Mouse (Mus musculus) gastrocnemius, postnatal 14 days (tissue): Measurements from ENCODE around the gene Myo18a. TPM values are rescaled to one million over a fixed set of nuclear protein-coding genes. Genes with fewer than 3 reads are reported as not detected.

Experiments used
- DNase-seq: peaks from one replicate; pipeline ENCODE4 v3.0.0; 2021; ENCODE audit warnings: mixed read lengths
- intact Hi-C: fragments of 180-260 bp; cut with DNase I; formaldehyde crosslinking; loops from one replicate; pipeline ENCODE4 v1.15.1; 2025; ENCODE audit warnings: low total_unique reads
- total RNA-seq, 2 experiments: library from RNA; stranded (reverse); gene quantifications; 2 replicates each; pipeline ENCODE4 v1.2.3; 2021

Myo18a gene
- total RNA-seq, 2 experiments from 2014 or later: 307 to 323 TPM

DNA sequence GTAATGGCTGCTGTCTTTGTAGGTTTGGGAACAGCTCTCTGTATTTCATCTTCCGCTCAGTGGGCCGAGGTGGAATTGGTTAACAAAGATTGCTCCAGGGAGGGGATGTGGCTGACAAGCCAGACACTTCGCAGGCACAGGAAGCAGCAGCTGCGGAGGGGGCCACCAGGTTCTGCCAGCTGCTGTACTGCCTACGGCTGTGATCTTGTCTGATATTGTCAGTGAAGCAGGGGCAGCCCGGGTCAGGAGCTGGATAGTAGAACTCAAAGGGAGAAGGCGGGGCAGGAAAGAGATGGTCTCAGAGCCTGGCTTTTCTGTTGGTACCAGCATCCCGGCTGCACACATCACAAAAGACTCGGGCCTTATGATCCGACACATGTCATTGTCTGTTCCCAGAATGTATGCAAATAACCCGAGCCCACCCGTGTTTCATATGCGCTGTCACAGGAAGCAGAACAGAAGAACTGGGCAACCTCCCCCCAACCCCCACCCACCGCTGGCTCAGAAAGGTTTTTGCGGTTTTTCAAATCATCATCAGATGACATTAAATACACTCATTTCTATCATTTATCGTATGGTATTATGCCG lies 124.4 kb downstream of the Myo18a start:
- DNase-seq: no peak
- intact Hi-C loops: no loop called here

DNA sequence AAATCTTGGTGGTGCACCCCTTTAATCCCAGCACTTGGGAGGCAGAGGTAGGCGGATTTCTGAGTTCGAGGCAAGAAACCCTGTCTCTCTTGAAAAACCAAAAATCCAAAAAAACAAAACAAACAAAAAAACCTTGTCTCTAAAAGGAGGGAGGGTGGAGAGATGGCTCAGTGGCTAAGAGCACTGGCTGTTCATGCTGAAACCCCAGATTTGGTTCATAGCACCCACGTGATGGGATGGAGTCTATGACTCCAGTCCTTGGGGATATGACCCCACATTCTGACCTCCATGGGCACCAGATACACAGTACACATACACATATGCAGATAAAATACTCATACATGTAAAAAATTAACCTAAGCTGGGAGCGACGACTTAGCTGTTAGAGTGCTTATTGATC lies 125.8 kb downstream of the Myo18a start:
- intact Hi-C loops: no loop called here
- DNase-seq: no peak

DNA sequence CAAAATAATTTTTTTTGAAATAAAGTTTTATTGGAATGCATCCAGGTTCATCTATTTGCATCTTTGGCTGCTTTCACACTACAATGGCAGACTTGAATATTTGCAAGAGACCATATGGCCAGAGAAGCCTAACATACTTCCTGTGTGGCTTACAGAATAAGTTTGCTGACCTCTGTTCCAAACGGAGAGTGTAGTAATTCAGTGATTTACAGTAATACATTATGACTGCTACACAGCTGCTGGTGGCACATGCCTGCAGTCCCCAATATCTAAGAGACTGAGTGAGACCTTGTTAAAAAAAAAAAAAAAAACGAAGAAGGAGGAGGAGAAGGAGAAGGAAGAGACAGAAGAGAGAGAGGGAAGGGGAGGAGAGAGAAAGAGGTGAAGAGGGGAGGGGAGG lies 126.4 kb downstream of the Myo18a start:
- DNase-seq: no peak
- intact Hi-C loops: no loop called here

DNA sequence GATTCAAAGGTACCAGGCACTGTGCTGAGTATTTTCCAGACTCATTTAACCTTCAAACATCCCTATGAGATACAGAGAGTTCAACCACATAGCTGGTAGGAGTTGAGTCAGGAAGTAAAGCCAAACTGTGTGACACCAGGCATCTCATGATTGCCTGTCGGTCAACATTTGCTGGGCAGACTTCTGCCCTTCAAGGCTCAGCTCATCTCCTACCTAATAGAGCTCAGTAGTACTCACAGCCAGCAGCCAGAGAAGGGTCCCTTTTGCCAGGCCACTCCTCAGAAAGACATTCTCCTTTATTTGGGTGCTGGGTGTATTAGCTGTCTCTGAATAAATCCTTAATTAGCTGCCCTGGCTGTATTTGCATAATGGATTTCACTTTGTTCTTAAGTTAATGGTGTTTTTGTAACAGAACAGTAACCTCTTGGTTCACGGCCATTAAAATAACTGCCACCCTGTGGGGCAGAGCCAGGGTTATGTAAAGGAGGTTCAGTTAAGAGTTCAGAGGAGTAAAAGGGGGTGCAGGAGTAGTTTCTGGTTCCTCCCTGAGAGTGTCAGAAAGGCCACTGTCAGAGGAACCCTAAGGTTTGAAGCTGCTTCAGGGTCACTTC lies 127.7 kb downstream of the Myo18a start:
- intact Hi-C loops: no loop called here
- DNase-seq: no peak

DNA sequence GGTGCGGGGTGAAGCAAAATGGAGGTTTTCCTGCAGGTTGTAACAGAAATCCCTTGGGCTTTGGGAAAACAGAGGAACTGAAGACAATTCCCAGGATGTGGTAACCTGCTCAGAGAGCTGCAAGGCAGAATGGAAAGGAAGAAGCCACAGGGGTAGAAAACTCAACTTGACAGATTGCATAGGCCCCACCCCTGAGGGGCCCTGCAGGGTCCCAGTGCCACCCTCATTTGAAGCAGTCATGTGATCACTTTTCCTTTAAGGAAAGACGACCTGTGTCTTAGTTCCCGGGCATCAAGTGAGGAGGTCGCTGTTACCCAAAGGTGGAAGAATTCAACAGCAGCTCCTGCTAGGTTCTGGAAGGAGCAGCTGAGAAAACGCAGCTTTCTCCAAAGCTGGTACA lies 129.8 kb downstream of the Myo18a start:
- no peak for DNase-seq
- intact Hi-C loops: no loop called here

DNA sequence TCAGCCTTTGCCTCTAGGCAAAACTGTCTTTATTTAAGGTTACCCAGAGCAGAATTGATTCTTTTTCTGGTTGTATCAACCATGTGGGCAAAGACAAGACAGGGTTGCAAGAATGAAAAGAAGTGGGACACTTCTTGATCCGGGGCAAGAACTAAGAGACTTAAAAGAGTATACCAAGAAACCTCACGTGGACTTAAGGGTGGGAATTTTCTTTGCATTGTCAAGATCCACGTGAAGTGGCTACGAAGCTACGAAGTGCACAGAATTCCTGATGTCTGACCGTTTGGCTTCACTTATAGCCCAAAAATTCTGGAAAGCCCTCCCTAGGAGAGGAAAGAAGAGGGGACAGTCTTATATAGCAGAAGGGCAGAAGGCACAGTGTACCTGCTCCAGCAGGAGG lies 130.2 kb downstream of the Myo18a start:
- intact Hi-C loops: no loop called here
- no peak for DNase-seq

DNA sequence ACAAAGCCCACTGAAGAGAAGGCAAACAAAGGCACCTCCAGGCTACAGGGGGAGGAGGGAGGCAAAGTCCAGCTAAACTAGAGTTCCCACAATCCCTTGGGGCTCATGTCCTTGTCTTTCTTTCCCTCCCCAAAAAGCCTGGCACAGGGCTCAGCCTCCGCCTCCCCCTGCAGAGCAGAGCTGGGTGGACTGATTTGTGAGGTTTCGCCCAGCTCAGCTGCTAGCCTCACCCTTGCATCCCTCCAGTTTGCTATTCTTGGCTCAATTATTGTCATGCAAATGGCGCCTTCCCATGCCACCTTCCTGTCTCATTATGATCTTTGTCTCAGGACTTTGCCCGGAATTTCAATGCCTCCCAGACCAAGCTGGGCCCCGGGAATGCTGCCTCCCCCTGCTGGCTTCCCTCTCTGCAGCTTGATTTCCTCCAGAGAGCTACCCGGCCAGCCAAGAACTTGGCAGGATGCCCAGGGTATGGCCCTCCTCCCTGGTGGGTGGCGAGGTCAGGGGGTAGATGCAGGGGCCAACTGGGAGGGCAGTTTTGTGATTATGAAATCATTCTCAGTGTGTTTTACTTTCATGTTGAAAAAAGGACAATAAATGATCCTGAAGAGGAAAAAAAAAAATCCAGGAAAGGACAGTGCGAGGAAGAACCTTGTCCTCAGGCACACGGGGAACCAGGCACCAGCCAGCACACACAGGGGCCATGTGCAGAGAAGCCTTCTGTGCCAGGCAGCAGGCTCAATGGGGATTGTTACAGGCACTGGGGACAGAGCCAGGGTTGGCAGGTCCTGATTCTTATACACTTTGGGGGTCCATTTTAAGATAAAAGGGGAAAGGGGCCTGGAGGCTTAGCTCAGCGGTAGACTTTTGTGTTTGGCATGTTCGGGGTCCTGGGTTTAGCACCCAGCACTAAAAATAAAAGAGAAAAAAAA lies 131.0 kb downstream of the Myo18a start, which contains the start of gene Pipox:
TSS of gene Pipox (minus strand) at position 310 of the 932 bp plus-strand sequence.
- peak; percentile 80 for DNase-seq
- intact Hi-C loops: no loop called here

DNA sequence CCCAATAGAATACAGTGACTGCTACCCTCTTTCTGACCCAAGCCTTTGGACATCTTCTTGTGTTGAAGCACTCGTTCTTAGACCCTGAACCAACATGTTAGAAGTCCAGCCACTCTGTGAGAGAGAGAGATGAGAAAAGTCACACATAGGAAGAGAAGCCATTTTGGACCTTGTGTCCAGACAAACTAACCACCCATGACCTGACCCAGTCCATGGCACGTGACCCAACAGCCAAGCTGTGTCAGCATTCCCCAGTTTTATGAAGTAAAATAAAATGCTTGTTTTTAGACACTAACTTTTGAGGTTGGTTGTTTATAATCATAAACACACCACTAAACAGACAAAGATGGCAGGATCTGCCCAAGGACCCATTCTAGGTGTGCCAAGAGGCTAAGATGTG lies 131.9 kb downstream of the Myo18a start:
- intact Hi-C loops: no loop called here
- DNase-seq: no peak

DNA sequence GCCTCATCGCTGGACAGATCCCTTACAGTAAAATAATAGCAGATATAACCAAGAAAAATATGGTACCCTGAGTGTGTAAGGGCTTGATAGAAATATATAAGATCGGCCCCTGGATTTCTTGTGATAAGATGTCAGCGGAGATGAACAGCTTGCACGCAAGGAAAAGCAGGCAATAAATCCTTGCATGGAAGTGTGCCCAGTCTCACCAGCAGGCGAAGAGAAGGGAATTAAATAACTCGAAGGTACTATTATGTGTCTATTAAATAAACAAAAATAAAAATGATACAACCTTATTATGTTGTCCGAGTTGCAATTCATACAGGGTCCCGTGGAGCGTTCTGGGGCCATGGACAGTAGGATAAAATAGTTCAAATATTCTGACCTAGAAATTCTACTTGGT lies 133.0 kb downstream of the Myo18a start:
- no peak for DNase-seq
- intact Hi-C loops: no loop called here

DNA sequence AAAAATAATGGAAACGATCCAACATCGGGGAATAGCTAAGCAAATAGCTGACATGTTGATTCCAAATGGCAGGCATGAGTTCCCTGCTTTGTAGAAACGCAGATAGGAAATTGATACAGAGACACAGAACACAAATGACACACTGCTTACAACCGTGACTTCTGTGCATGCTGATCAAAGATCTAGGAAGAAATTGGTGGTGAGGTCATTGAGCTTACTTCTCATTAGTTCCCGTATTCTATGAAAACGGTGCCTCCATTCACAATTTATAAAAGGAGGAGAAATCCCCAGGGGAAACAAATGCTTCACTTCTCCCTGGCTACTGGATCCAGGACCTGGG lies 133.4 kb downstream of the Myo18a start:
- no peak for DNase-seq
- intact Hi-C loops: no loop called here

DNA sequence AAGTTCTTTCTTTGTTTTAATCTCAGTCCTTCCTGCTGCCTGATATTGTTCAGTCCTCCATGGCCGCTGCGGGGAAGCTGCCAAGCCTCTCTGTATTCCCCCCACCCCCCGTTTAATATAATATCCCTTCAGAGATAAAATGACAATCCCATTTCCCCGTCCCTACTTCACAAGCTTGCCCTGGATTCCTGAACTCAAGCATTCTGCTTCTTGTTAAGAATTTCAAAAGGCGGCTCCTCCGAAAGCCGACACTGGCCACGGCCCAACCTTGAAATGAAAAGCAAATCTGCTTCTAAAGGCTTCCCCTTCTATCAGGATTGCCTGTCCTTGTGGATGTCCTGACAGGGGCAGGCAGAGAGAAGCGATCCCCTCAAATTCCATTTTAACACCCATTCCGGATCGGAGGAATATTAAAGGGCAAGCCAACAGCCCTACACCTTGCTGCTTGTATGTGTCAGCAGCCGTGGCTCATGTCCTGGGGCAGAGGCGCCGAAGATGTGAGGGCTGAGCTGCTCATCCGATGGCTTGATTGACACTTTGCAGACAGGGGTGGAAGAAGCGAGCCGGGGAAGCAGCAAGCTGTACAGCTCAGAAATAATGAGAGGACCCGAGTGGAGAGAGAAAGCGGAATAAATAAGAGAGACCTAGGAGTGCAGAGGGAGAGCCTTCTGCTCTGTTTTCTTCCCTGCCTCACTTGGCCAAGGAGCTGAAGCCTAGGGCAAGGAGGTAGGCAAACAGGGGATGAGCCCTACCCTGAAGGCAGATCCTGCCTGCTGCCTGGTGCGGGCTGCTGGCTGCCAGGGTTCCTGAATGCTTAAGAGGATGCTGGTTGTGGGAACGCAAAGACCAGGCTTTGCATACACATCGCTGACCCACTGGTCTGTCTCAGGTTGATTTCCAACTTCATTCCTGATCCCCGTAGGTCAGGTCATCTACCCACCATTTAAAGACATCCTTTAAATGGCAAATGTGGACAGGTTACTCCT lies 134.1 kb downstream of the Myo18a start:
- DNase-seq: no peak
- intact Hi-C loops: no loop called here

DNA sequence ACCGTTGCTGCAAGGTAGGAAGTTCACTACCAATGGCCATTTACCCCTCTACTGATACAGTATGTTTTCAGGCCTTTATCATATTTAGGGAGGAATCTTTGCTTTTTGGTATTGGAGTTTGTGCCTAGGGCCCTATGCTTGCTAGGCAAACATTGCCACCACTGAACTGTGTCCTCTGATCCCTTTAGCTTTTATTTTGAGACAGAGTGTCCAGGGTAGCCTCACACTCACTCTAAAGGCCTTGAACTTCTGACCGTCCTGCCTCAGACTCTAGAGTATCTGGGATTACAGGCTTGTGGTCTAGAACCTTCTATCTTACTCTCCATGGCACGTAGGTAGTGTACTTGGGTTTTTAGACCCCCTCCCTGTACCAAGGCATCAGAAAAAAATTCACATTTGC lies 137.1 kb downstream of the Myo18a start:
- DNase-seq: no peak
- intact Hi-C loops: loop anchor here (5.0 kb wide), 1 partner anchor 52 kb away; no protein-coding TSS in a partner anchor

DNA sequence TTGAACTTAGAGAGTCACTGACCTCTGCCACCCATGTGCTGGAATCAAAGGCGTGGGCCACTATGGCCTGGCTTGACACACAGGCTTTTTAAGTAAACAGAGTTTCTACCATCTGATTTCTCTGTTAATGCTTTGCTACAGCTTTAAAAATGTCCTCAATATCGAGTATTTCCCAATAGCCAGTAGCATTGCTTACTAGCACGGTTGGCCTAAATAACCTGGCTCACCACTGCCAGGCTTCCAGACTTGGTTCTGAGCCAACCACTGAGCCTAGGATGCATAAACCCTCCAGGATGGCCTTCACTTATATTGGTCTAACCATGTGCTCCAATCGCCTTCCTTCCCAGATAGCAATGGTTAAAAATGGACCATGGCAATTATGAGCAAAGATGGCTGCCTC lies 137.7 kb downstream of the Myo18a start:
- intact Hi-C loops: loop anchor here (5.0 kb wide), 1 partner anchor 52 kb away; no protein-coding TSS in a partner anchor
- DNase-seq: no peak

DNA sequence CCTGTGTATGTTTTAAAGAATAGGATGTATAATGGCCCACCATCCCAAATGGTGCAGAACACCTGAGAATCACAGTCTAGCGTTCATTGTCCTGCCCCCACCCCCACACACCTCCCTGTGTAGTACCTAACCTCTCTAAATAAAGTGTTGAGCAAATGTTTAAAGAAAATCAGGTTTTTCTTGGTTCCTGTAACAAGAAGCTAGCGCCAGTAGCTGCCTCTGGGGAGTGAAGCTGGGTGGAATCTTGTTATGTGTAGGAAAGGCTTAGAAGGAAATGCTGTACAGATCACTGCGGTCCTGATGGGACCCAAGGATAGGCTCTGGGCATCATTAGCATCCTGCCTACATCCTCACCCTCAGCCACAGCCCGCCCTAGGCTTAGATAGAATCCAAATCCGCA lies 138.3 kb downstream of the Myo18a start:
- no peak for DNase-seq
- intact Hi-C loops: loop anchor here (5.0 kb wide), 1 partner anchor 51 kb away; no protein-coding TSS in a partner anchor

DNA sequence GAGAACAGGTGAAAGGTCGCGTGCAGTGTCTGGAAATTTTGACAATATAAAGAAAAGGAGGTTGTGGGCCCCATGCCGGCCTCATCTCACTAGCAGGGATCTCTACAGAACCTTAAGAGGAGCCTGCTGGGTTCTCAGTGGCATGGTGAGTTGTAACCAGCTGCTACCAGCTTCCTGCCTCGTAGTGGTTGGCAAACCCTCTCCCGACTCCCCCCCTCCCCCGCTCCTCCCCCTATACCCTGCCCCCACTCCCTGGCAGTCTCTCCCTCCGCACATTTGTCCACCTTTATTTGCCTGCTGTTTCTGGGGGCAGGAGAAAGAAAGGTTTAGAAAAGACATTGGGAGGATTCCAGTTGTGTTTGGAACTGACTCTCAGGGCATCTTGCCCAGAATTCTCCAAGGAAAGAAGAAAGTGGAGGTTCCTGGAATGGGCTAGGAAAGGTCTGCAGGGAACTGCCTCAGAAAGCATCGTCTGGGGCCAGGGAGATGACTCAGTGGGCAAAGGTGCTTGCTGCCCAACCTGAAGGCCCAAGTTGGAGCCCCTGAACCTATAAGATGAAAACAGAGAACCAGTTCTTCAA lies 138.8 kb downstream of the Myo18a start:
- intact Hi-C loops: loop anchor here (5.0 kb wide), 1 partner anchor 50 kb away; no protein-coding TSS in a partner anchor
- no peak for DNase-seq

DNA sequence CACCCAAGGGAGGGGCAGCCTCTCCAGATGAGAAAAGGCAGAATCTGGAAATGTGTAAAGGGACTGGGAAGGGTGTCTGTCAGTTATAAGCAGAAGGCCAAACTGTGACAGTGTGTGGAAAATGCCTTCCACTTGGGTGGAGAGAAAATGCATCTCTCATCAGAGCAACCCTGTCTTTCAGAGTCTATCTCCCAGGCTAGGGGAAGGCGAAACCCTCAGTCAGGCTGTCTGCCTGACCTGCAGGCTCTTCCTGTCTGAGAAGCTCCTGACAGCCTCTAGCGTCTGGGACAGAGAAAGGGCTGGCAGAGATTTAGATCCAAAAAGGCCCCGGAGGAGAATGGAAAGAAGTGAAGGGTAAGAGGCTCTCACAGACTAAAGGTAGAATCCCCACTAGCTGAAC lies 140.7 kb downstream of the Myo18a start:
- no peak for DNase-seq

DNA sequence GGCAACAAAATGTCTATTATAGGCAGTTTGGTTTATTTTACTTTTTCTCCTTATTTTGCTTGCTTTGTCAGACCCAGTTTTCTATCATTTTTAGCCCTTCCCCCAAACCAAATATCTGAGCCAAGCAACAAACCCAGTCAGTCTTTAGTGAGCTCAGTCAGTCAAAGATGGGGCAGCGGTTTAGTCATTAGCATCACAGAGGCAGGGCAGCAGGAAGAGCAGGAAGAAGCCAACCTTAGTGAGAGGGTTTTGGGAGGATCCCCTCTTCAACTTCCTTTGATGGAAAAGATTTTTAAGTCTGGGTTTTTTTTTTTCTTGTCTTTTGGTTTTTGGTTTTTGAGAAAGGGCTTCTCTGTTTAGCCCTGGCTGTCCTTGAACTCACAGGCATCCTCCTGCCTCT lies 141.7 kb downstream of the Myo18a start:
- intact Hi-C loops: loop anchor here (5.0 kb wide), 1 partner anchor 48 kb away; no protein-coding TSS in a partner anchor
- no peak for DNase-seq

More for the DNA sequence above, 140.7 kb downstream of the Myo18a start:
- intact Hi-C loops: loop anchor here (5.0 kb wide), 1 partner anchor 49 kb away; no protein-coding TSS in a partner anchor

DNA sequence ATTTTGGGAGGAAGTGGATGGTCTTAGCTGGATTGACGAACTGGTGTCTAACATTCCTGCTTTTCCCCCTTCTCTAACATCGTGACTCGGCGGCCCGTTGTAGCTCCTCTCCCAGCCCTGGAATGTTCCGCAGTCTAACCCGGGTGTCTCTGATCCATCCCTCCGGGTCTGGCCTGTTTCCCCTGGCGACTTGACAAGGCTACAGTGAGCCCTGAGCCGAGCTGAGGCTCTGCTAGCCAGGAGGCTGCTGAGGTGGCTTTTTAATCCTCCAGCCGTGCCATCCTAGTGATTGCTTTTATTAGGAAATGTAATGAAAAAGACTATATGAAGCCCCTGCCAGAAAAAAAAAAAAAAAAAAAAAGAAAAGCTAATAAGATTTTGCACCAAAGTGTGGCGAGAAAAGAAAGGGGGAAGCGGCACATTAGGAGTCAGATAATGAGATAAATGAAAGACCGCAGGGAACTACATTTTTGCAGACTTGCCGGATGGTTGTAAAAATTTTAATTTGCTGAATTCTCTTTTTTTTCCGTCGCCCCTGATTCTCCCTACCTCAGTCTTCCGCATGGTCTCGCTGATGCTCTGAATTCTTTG lies 143.1 kb downstream of the Myo18a start:
- intact Hi-C loops: no loop called here
- DNase-seq: peak; percentile 70
